Mouse (Mus musculus): ENCODE measurements around the gene Zfp385b. TPM values are rescaled to one million over a fixed set of nuclear protein-coding genes. Genes with fewer than 3 reads are reported as not detected.
"Not testable (repeated sequence)": the region's sequence is repeated elsewhere in the genome, so short reads cannot be mapped to it uniquely, and the experiment has no call there.

Gene Zfp385b
- total RNA-seq, 2 experiments from 2014 or later = 10.0 to 11.5 TPM

GRCm38 (mm10) chr2:77495344-77495743 lies 324.1 kb downstream of the Zfp385b start:
- DNase-seq (ENCODE audit: low spot score) = no peak
- intact Hi-C loops (cut with DNase I) = no loop called here

DNA sequence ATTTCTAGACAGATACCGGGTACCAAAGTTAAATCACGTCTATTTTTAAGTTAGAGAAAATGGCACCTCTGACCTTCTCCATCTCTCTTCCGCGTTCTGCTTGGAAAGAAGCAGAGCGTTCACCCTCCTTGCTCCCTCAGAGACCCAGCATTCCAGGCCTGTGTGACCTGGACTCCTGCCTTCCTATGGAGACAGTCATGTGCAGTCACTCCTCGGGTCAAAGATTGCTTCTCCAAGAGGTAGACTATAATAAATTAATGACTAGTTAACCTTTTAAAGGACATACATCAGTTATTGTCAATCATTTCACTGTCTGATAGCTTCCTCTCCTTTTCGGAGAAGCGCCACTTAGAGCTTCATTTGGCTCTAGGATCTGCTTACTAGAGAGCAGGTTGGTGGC lies 325.7 kb downstream of the Zfp385b start:
- intact Hi-C loops (cut with DNase I) = no loop called here

DNA sequence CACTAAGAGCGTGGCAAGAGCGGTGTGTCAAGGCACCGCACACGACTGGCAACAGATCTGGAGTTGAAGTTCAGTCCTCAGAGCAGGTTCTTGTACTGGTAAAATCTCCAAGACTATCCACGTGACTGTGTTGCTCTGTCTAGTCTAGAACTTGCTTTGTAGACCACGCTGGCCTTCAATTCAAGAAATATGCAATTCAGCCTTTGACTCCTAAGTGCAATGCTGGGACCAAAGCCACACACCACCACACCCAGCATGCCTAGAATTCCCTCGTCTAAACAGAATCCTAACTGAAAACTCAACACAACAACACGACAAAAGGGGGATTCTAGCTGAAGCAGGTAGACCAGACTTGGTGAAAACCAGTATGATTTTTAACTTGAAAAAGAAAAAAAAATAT lies 332.3 kb downstream of the Zfp385b start:
- intact Hi-C loops (cut with DNase I) = no loop called here
- no peak for DNase-seq (ENCODE audit: low spot score)

More for the DNA sequence above, 325.7 kb downstream of the Zfp385b start:
- DNase-seq (ENCODE audit: low spot score) = no peak

GRCm38 (mm10) chr2:77481274-77481673 lies 338.2 kb downstream of the Zfp385b start:
- intact Hi-C loops (cut with DNase I) = no loop called here
- DNase-seq (ENCODE audit: low spot score) = no peak

- intact Hi-C loops (cut with DNase I) = no loop called here
- no peak for DNase-seq (ENCODE audit: low spot score)
Measured at GRCm38 (mm10) chr2:77477536-77477935, 341.9 kb downstream of the Zfp385b start.

DNA sequence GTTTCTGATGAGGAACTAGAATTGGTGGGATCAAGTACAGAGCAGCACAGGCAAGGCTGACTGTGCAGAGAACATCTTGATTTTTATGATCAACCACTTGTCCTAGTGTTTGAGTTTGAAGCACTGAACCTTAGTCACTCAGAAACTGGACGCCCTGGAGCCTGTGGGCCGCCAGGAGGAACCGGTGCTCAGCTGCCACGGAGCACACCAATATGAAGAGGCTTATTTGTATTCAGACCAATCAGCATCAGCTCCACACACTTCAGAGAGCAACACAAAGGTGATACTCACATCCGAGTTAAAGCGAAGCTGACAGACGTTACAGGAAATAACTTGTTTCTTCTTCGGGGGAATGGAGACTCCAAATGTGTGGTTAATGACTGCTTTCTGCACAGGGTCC lies 343.0 kb downstream of the Zfp385b start:
- intact Hi-C loops (cut with DNase I) = no loop called here
- DNase-seq (ENCODE audit: low spot score) = no peak

DNA sequence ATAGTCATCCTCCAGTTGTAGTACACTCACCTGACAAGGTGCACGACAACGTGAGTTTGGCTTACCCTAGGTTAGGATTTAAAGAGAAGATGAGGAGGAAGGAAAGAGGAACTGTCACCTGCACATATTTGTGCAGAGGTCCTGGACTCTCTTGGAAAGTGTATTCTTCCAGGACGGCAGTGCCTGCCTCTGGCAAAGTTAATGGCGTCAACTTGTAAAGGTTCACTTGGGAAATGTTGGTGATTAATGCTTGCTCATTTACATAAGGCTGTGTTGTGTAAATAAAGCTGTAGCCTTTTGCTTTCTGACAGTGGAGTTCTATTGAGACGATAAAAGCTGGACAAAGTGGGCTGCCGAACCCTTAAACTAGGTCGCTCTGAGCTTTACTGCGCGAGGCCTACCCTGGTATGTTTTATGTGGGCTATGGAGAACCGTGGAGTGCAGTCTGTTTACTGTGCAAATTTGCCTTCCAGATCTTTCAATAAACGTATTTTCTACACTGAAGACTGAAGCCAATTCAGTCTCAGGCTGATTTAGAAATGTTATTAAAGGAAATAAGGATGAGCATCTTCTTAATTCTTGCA lies 347.1 kb downstream of the Zfp385b start:
- intact Hi-C loops (cut with DNase I) = no loop called here
- no peak for DNase-seq (ENCODE audit: low spot score)

GRCm38 (mm10) chr2:77470716-77471115 lies 348.7 kb downstream of the Zfp385b start:
- intact Hi-C loops (cut with DNase I) = no loop called here
- no peak for DNase-seq (ENCODE audit: low spot score)

GRCm38 (mm10) chr2:77461413-77461812 lies 358.0 kb downstream of the Zfp385b start:
- intact Hi-C loops (cut with DNase I) = no loop called here

GRCm38 (mm10) chr2:77460011-77460410 lies 359.4 kb downstream of the Zfp385b start:
- intact Hi-C loops (cut with DNase I) = no loop called here
- DNase-seq (ENCODE audit: low spot score) = no peak

More at GRCm38 (mm10) chr2:77461413-77461812, 358.0 kb downstream of the Zfp385b start:
- no peak for DNase-seq (ENCODE audit: low spot score)

GRCm38 (mm10) chr2:77458431-77458830 lies 361.0 kb downstream of the Zfp385b start:
- DNase-seq (ENCODE audit: low spot score) = no peak
- intact Hi-C loops (cut with DNase I) = loop anchor here (5.0 kb wide), 1 partner anchor 71 kb away; no protein-coding TSS in a partner anchor

DNA sequence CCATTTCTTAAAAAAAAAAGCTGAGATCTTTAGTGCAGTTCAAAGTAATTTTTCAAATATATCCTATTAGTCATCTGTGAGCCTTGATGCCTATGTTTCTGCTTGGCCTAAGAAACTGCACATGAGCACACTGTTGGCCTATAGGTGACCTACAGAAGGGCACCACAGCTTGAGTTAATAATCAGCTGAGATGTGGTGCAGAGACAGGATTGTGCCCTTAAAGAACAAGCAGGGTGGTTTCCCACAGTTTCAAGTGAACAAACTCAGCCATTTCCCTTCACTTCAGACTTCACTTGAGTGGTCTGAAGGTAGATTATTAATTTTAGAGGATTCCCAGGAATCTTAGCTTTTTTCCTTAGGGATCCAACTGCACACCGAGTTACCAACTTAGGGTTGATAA lies 362.3 kb downstream of the Zfp385b start:
- DNase-seq (ENCODE audit: low spot score) = no peak
- intact Hi-C loops (cut with DNase I) = loop anchor here (2.0 to 5.0 kb wide), 2 partner anchors 70 to 252 kb away; no protein-coding TSS in a partner anchor

DNA sequence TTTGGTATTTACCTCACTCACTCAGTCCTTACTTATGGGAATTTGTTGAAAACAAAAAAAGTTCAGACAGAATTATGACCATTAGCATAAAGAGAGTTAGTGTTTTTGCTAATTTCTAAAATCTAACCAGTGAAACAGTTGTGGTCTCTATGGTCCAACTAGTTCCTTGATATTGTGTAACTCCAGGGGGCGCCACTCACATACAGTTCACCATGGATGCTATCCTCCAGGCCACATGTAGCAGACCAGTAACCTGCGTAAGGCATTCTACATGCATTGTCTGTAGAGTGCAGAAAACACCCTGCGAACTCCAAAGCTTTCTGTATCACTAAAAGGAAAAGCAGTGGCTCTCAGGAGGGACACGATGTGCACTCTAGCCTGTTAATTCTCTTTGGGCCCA lies 362.8 kb downstream of the Zfp385b start:
- no peak for DNase-seq (ENCODE audit: low spot score)
- intact Hi-C loops (cut with DNase I) = loop anchor here (2.0 to 5.0 kb wide), 2 partner anchors 69 to 252 kb away; no protein-coding TSS in a partner anchor

- DNase-seq (ENCODE audit: low spot score) = no peak
- intact Hi-C loops (cut with DNase I) = no loop called here
Measured at GRCm38 (mm10) chr2:77454341-77454937, 365.0 kb downstream of the Zfp385b start.

DNA sequence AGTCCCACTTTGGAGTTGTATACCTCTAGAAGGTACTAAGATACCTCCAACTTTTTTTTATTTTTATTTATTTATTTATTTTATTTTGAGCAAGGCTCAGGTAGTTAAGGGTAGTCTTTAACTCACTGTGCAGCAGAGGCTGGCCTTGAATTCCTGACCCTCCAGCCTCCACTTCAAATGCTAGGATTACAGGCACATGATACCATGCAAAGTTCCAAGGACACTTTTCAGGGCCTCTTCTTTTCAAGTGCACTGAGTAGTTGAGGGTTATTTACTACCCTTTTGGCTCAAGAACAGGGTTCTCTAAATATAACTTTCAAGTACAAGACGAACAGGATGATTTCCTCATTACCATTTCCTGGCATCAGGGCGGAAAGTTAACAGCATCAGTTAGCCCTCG lies 365.7 kb downstream of the Zfp385b start:
- no peak for DNase-seq (ENCODE audit: low spot score)
- intact Hi-C loops (cut with DNase I) = no loop called here

DNA sequence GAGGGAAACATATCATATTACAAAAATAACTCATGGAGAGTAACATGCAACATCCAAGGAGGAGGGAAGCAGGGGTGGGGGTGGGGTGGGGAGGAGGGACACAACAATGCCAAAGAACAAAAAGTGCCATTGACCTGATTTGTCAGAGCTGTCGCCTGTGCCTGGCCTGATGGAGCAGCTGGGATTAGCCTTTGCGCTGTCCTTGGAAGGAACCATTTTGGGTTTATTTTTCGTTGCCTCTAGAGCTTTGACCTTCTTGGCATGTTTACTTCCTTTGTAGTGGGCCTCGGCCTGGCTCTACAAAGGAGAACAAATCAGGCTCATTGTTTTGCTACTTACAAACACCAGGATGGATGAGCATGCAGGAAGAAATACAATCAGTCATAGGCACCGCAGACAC lies 369.4 kb downstream of the Zfp385b start:
- intact Hi-C loops (cut with DNase I) = not testable (repeated sequence)

DNA sequence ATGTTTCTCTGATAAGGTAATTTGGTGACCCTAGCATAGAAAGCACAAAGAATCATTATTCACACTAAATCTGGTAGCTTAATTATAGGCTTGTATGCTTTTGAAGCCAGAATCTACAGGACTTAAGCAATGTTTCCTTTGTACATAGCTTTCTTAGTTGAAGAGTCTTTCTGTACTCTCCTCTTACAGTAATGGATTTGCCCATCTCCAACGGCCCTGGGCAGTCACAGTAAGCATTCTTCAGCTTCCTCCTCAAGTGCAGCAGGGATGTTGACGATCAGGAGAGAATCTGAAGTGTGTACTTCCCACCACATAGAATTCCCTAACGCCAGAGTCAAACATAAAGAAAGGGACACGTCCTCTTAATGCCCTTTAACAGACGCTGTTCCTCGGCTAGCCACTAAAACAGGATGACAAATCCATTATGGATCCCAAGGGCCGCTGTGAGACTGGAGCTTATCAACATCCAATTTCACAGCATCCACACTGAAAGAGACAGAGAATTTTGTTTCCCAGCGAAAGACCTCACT lies 370.4 kb downstream of the Zfp385b start:
- intact Hi-C loops (cut with DNase I) = no loop called here
- no peak for DNase-seq (ENCODE audit: low spot score)

More for the DNA sequence above, 369.4 kb downstream of the Zfp385b start:
- DNase-seq (ENCODE audit: low spot score) = not testable (repeated sequence)

DNA sequence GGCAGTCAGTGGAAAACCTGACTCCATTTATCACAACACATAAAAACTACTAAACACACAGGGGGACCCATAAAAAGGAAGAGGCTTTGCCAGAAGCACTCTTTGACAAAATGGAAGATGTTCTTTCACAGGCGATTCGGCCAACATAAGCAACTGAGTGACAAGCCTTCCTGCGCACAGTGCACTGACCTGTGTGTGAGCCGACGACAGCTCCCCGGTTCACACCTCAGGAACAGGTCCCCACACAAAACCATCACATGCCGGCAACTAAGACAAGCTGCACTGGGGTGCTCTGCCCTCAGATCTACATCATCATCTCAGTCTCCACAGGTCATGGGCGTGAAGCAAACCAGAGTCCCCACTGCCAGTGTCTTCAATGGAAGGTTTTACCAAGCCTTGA lies 375.2 kb downstream of the Zfp385b start:
- intact Hi-C loops (cut with DNase I) = no loop called here
- DNase-seq (ENCODE audit: low spot score) = no peak

GRCm38 (mm10) chr2:77440591-77440990 lies 378.8 kb downstream of the Zfp385b start:
- DNase-seq (ENCODE audit: low spot score) = no peak
- intact Hi-C loops (cut with DNase I) = no loop called here

GRCm38 (mm10) chr2:77436241-77436759 lies 383.1 kb downstream of the Zfp385b start:
- DNase-seq (ENCODE audit: low spot score) = no peak
- intact Hi-C loops (cut with DNase I) = no loop called here

GRCm38 (mm10) chr2:77419476-77419875 lies 400.0 kb downstream of the Zfp385b start:
- DNase-seq (ENCODE audit: low spot score) = no peak
- intact Hi-C loops (cut with DNase I) = no loop called here

All from heart, postnatal 25 days (tissue).